9 mouse cellular contexts compared by ENCODE assay signal in the genomic region with DNA sequence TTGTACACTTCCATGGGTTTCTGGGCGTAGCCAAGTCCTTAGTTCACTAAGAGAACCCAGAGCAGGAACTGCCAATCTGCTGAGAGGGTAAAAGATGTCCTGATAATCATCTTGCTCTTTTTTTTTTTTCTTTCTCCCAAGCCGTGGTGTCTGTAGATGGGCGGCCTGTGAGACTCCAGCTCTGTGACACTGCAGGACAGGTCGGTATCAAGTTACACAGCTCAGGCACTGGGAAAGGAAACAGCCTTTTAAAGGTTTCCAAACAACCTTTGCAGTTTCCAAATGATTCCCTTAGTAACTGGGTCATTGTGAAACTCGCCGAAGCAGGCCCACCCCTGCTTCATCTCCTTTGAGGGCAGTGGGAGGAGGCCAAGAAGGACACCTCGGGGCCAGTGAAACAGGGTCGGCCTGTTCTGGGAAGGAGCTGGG. TPM values are rescaled to one million over a fixed set of nuclear protein-coding genes. Genes with fewer than 3 reads are reported as not detected.
DNase-seq lines count a peak whose midpoint lies in the region; ATAC-seq and TF ChIP-seq lines count a peak whose summit lies in the region.
"Had no signal": no experiment of that assay in that cellular context is flagged by ENCODE, and none has a peak within 500 bp of the region (broad histone marks: within the 10 kb centered on the region; RNA-seq: fewer than 3 reads in every experiment).

No protein-coding gene starts in this region.

- peaks cover 11% of the 10 kb centered on the region; the same call in 1 of the 2 replicates for H3K36me3 ChIP-seq in ES-E14 (ENCODE audit: control insufficient read depth, insufficient read depth, low read length, poor library complexity, severe bottlenecking)
- peaks cover 31% of the 10 kb centered on the region for H3K36me3 ChIP-seq in forebrain, embryonic 13.5 days (ENCODE audit: poor library complexity, severe bottlenecking)
- H3K36me3 ChIP-seq in limb, embryonic 14.5 days (ENCODE audit: control insufficient read depth, insufficient read depth, low read length): peaks cover 22% of the 10 kb centered on the region
- peaks cover 33% of the 10 kb centered on the region for H3K36me3 ChIP-seq in neural tube, embryonic 12.5 days
- H3K36me3 ChIP-seq: G1E had no signal

- peaks cover 0 to 2% of the 10 kb centered on the region in 2 experiments; a peak in 1 of 4 replicates for H3K4me1 ChIP-seq in ES-E14 (ENCODE audit: control insufficient read depth in 2 of 2, insufficient read depth in 2 of 2, low read length in 2 of 2, poor library complexity in 1 of 2)
- H3K4me1 ChIP-seq in forebrain, embryonic 13.5 days: peaks cover 21% of the 10 kb centered on the region
- peaks cover 11% of the 10 kb centered on the region for H3K4me1 ChIP-seq in limb, embryonic 14.5 days (ENCODE audit: control insufficient read depth, insufficient read depth, low read length)
- H3K4me1 ChIP-seq in neural tube, embryonic 12.5 days: peaks cover 20% of the 10 kb centered on the region

- no peak overlapping the region for H3K4me3 ChIP-seq in ES-E14 (ENCODE audit: insufficient read depth in 1 of 2, low read depth in 1 of 2, low read length in 2 of 2, poor library complexity in 1 of 2, severe bottlenecking in 1 of 2)
- H3K4me3 ChIP-seq in forebrain, embryonic 13.5 days: peak overlapping the region; percentile 74
- peak overlapping the region; percentile 74 for H3K4me3 ChIP-seq in limb, embryonic 14.5 days (replicated peaks; ENCODE audit: low read length)
- peak overlapping the region; percentile 67 for H3K4me3 ChIP-seq in neural tube, embryonic 12.5 days

- H3K27ac ChIP-seq in ES-E14 (ENCODE audit: insufficient read depth, low read depth, low read length, poor library complexity, severe bottlenecking): no peak overlapping the region
- H3K27ac ChIP-seq in forebrain, embryonic 13.5 days: no peak overlapping the region
- H3K27ac ChIP-seq in limb, embryonic 14.5 days (replicated peaks; ENCODE audit: low read depth, low read length): no peak overlapping the region
- no peak overlapping the region for H3K27ac ChIP-seq in neural tube, embryonic 12.5 days

- H3K9me3 ChIP-seq in ES-E14 (ENCODE audit: control insufficient read depth, insufficient read depth, low read depth, low read length): no peaks in the 10 kb centered on the region
- H3K9me3 ChIP-seq in forebrain, embryonic 13.5 days (replicated peaks): no peaks in the 10 kb centered on the region
- no peaks in the 10 kb centered on the region for H3K9me3 ChIP-seq in limb, embryonic 14.5 days (ENCODE audit: control insufficient read depth, low read length)
- no peaks in the 10 kb centered on the region for H3K9me3 ChIP-seq in neural tube, embryonic 12.5 days

- DNase-seq in cerebellum, postnatal 14 days: peak; percentile 21
- no peak for DNase-seq in cerebellum, adult 11 months
- DNase-seq in ES-E14 (ENCODE audit: low read depth, low spot score): no peak
- DNase-seq in limb, embryonic 14.5 days (ENCODE audit: low spot score): no peak
- no peak for DNase-seq in layer of hippocampus, postnatal 10 days (ENCODE audit: low spot score in 2 of 2)
- DNase-seq in gastrocnemius, postnatal 10 days: no peak

- ATAC-seq in forebrain, embryonic 13.5 days: no peak
- no peak for ATAC-seq in limb, embryonic 14.5 days (ENCODE audit: low FRiP score, low read depth)
- ATAC-seq in neural tube, embryonic 12.5 days (ENCODE audit: low FRiP score, low read depth): no peak

- peak overlapping the region; percentile 69 for H3K4me2 ChIP-seq in forebrain, embryonic 13.5 days
- H3K4me2 ChIP-seq in limb, embryonic 14.5 days (replicated peaks; ENCODE audit: low read depth, low read length, severe bottlenecking): peak overlapping the region; percentile 68
- H3K4me2 ChIP-seq in neural tube, embryonic 12.5 days (replicated peaks): peak overlapping the region; percentile 67

- in situ Hi-C loops in ES-E14 (cut with MboI; ENCODE audit: low sequenced_read_pairs in 2 of 2, unreplicated experiment in 2 of 2): loop anchor here in 1 of 2 experiments (10.0 kb wide), 1 partner anchor 109 kb away; no protein-coding TSS in a partner anchor

- 5% methylated on average over 8 of the region's 8 CpGs for WGBS in forebrain, embryonic 13.5 days
- WGBS in limb, embryonic 14.5 days: 7% methylated on average over 8 of the region's 8 CpGs
- 5% methylated on average over 8 of the region's 8 CpGs for WGBS in neural tube, embryonic 12.5 days

- TF ChIP-seq POLR2A in limb, embryonic 14.5 days (IDR thresholded peaks at IDR 0.05; ENCODE audit: borderline replicate concordance, extremely low read depth, insufficient read depth, insufficient read length): no peak

- no peaks in the 10 kb centered on the region for H3K27me3 ChIP-seq in forebrain, embryonic 13.5 days
- H3K27me3 ChIP-seq in limb, embryonic 14.5 days (ENCODE audit: control insufficient read depth, insufficient read depth, low read length): no peaks in the 10 kb centered on the region
- H3K27me3 ChIP-seq in neural tube, embryonic 12.5 days (replicated peaks): no peaks in the 10 kb centered on the region

- no peak overlapping the region for H3K9ac ChIP-seq in ES-E14 (ENCODE audit: insufficient read depth, low read depth, low read length, poor library complexity, severe bottlenecking)
- peak overlapping the region; percentile 40 for H3K9ac ChIP-seq in forebrain, embryonic 13.5 days
- H3K9ac ChIP-seq in limb, embryonic 14.5 days (ENCODE audit: low read depth, low read length, severe bottlenecking): peak overlapping the region; percentile 87
- H3K9ac ChIP-seq in neural tube, embryonic 12.5 days: peak overlapping the region; percentile 91

TF ChIP-seq in ES-E14, 5 proteins besides CTCF, POLR2A, EP300 and RAD21:
- TF ChIP-seq MAFK (IDR thresholded peaks at IDR 0.05; ENCODE audit: insufficient read depth, low read depth, low read length) (no peak), ZNF384 (IDR thresholded peaks at IDR 0.05; ENCODE audit: low read depth, low read length) (peak; percentile 89)

RNA-seq across cellular contexts. Expression of a gene that starts 1.6 kb away (rescaled TPM):
- total RNA-seq in ES-E14 (2012; rRNA removed): 8.8 and 12.7 TPM in 2 replicates
- polyA plus RNA-seq in forebrain, embryonic 13.5 days (2015; fragmentation: Nextera tagmentation; extraction: Ambion mirVana): 8.3 and 8.9 TPM in 2 replicates
- polyA plus RNA-seq in limb, embryonic 14.5 days (2012; rRNA removed): 20.3 and 21.2 TPM in 2 replicates
- 11.0 and 12.9 TPM in 2 replicates for polyA plus RNA-seq in limb, embryonic 14.5 days (2014; fragmentation: Nextera tagmentation; extraction: Ambion mirVana)
- polyA plus RNA-seq in neural tube, embryonic 12.5 days (2016; fragmentation: Nextera tagmentation; extraction: Ambion mirVana): 12.9 and 14.2 TPM in 2 replicates
- 10 to 100 TPM; 36.9 to 39.6 TPM for total RNA-seq in layer of hippocampus, postnatal 10 days (2021)
- 1 to 10 TPM; 4.1 to 4.7 TPM for total RNA-seq in gastrocnemius, postnatal 10 days (2021)
- polyA plus RNA-seq: G1E had no signal

Comparison
In these comparisons a context has a peak if more than half of its experiments do, and no peak if none do; other contexts are left out.
1. DNase-seq: peak in cerebellum, postnatal 14 days (2 of 2); none in cerebellum, adult 11 months (single experiment), ES-E14 (single experiment), limb, embryonic 14.5 days (single experiment), layer of hippocampus, postnatal 10 days (0 of 2) and gastrocnemius, postnatal 10 days (single experiment).
2. H3K4me3 ChIP-seq: peak in forebrain, embryonic 13.5 days (single experiment), limb, embryonic 14.5 days (single experiment) and neural tube, embryonic 12.5 days (single experiment); none in ES-E14 (0 of 2).
3. Peak in every context shown above with its lines, with median percentiles within 50 percentile points of each other: H3K4me2 ChIP-seq.